Mouse (Mus musculus) MEL (cell line): ENCODE data around the gene Wdr45b. TPM values are rescaled to one million over a fixed set of nuclear protein-coding genes. Genes with fewer than 3 reads are reported as not detected.
A peak's percentile ranks its signal among the peaks of the same experiment; 100 is the strongest.

Experiments used
- DNase-seq: peaks from one replicate; pipeline ENCODE4 v3.0.0; 2011; ENCODE audit warnings: low read depth, low spot score
- H3K27ac ChIP-seq: 2 replicates; pipeline ENCODE4 v1.5.1; 2012; ENCODE audit warnings: low read depth, mild to moderate bottlenecking, control low read depth, low read length, moderate library complexity; ENCODE audit not compliant: control insufficient read depth
- H3K27me3 ChIP-seq, 2 experiments: fragments of 150-350 bp in 1 of 2; sonication (generic) in 1 of 2; 2 replicates each; pipeline ENCODE4 v1.6.1; 2012; ENCODE audit warnings: low read length in 2 of 2, mild to moderate bottlenecking in 2 of 2, improper control_type of control experiment in 1 of 2, moderate library complexity in 1 of 2; ENCODE audit not compliant: insufficient read depth in 2 of 2, control insufficient read depth in 1 of 2
- H3K36me3 ChIP-seq, 2 experiments: 2 replicates each; pipeline ENCODE4 v1.6.1; 2012 to 2014; ENCODE audit warnings: low read length in 2 of 2, improper control_type of control experiment in 1 of 2, inconsistent platforms in 1 of 2, mild to moderate bottlenecking in 1 of 2; ENCODE audit not compliant: insufficient read depth in 2 of 2, control insufficient read depth in 1 of 2
- H3K4me1 ChIP-seq, 2 experiments: fragments of 150-350 bp in 1 of 2; sonication (generic) in 1 of 2; 2 replicates each; pipeline ENCODE4 v1.6.1; 2012; ENCODE audit warnings: low read length in 2 of 2, improper control_type of control experiment in 1 of 2, mild to moderate bottlenecking in 1 of 2; ENCODE audit not compliant: insufficient read depth in 2 of 2, control insufficient read depth in 1 of 2
- H3K4me3 ChIP-seq, 2 experiments: fragments of 150-350 bp in 1 of 2; sonication (generic) in 1 of 2; 2 replicates each; pipeline ENCODE4 v1.5.1; 2012; ENCODE audit warnings: low read depth in 2 of 2, low read length in 2 of 2, mild to moderate bottlenecking in 2 of 2, moderate library complexity in 2 of 2, control low read depth in 1 of 2, improper control_type of control experiment in 1 of 2; ENCODE audit not compliant: control insufficient read depth in 1 of 2, insufficient read depth in 1 of 2
- H3K79me2 ChIP-seq: 2 replicates; pipeline ENCODE4 v1.6.1; 2012; ENCODE audit warnings: mild to moderate bottlenecking, low read length, moderate library complexity; ENCODE audit not compliant: control insufficient read depth, poor library complexity, insufficient read depth
- H3K9ac ChIP-seq: 2 replicates; pipeline ENCODE4 v1.6.1; 2012; ENCODE audit warnings: low read depth, mild to moderate bottlenecking, control low read depth, low read length, moderate library complexity; ENCODE audit not compliant: control insufficient read depth, poor library complexity, severe bottlenecking
- H3K9me3 ChIP-seq: fragments of 150-350 bp; sonication (generic); replicated peaks from 2 replicates; pipeline ENCODE4 v1.6.1; 2012; ENCODE audit warnings: mild to moderate bottlenecking, low read length, improper control_type of control experiment, moderate library complexity; ENCODE audit not compliant: insufficient read depth
- GABPA ChIP-seq: IDR thresholded peaks from 2 replicates; pipeline ENCODE4 v1.6.1; 2012; ENCODE audit warnings: low read depth, mild to moderate bottlenecking, inconsistent platforms, low read length, improper control_type of control experiment, moderate library complexity
- KAT2A ChIP-seq: conservative IDR thresholded peaks from 2 replicates; pipeline ENCODE4 v1.6.1; 2012; ENCODE audit warnings: low read depth, low read length, improper control_type of control experiment, inconsistent platforms
- MAX ChIP-seq: IDR thresholded peaks from 2 replicates; pipeline ENCODE4 v1.6.1; 2011; ENCODE audit warnings: low read length, improper control_type of control experiment
- MAZ ChIP-seq: IDR thresholded peaks from 2 replicates; pipeline ENCODE4 v1.6.1; 2012; ENCODE audit warnings: low read depth, mild to moderate bottlenecking, inconsistent platforms, low read length, improper control_type of control experiment
- MXI1 ChIP-seq: IDR thresholded peaks from 2 replicates; pipeline ENCODE4 v1.6.1; 2011; ENCODE audit warnings: mild to moderate bottlenecking, low read depth, low read length, improper control_type of control experiment
- MYC ChIP-seq: IDR thresholded peaks from 2 replicates; pipeline ENCODE4 v1.6.1; 2011; ENCODE audit warnings: low read depth, mild to moderate bottlenecking, low read length, improper control_type of control experiment, moderate library complexity
- NELFE ChIP-seq: IDR thresholded peaks from 2 replicates; pipeline ENCODE4 v1.6.1; 2011; ENCODE audit warnings: low read depth, low read length, improper control_type of control experiment
- NRF1 ChIP-seq: IDR thresholded peaks from 2 replicates; pipeline ENCODE4 v1.6.1; 2014; ENCODE audit warnings: low read depth, mild to moderate bottlenecking, inconsistent platforms, low read length, improper control_type of control experiment, moderate library complexity; ENCODE audit not compliant: poor library complexity, insufficient read depth, severe bottlenecking
- SIN3A ChIP-seq: IDR thresholded peaks from 2 replicates; pipeline ENCODE4 v1.6.1; 2012; ENCODE audit warnings: low read length, improper control_type of control experiment, inconsistent platforms
- TAL1 ChIP-seq: IDR thresholded peaks from 2 replicates; pipeline ENCODE4 v1.6.1; 2012; ENCODE audit warnings: mild to moderate bottlenecking, inconsistent platforms, low read length, moderate library complexity, mixed read lengths
- ZKSCAN1 ChIP-seq: IDR thresholded peaks from 2 replicates; pipeline ENCODE4 v1.6.1; 2012; ENCODE audit warnings: low read depth, mild to moderate bottlenecking, inconsistent platforms, low read length, improper control_type of control experiment, moderate library complexity
- polyA plus RNA-seq, 2 experiments: library from polyadenylated mRNA; stranded (reverse) in 1 of 2; unstranded in 1 of 2; fragments of >175 nt in 1 of 2; fragments of >200 nt in 1 of 2; gene quantifications; 2 replicates each; pipeline versions ENCODE4 v1.2.1 to v1.2.4; 2012; ENCODE audit warnings: low replicate concordance in 2 of 2, low read depth in 1 of 2; ENCODE audit not compliant: insufficient read length in 2 of 2, insufficient read depth in 1 of 2, missing spikeins in 1 of 2
- total RNA-seq: library from RNA; depleted of rRNA; stranded (reverse); fragments of 300-350 nt; gene quantifications from 2 replicates; pipeline ENCODE4 v1.2.3, GENCODE M21; 2012

The Wdr45b gene
- total and polyA plus RNA-seq, 3 experiments, result 39.3 to 41.9 TPM; not detected in 1

DNA sequence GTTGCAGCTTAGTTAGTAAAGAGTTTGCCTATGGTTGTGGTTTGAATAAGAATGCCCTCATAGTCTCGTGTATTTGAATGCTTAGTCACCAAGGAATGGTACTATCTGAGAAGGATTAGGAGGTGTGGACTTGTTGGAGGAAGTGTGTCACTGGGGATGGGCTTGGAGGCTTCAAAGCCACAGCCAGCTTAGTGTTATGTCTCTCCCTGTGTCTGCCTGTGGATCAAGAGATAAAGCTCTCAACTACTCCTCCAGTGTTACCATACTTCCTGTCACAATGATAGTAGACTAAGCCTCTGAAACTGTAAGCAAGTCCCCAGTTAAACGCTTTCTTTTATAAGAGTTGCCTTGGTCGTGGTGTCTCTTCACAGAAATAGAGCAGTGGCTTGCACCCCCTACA, 36.5 kb upstream of the Wdr45b start (continued):
- TF ChIP-seq NRF1 (no peak), MYC (no peak), NELFE (no peak), MAZ (0 out of 2 replicates have a peak, but pooled peaks have one; percentile 20), MXI1 (no peak), KAT2A (no peak)

DNA sequence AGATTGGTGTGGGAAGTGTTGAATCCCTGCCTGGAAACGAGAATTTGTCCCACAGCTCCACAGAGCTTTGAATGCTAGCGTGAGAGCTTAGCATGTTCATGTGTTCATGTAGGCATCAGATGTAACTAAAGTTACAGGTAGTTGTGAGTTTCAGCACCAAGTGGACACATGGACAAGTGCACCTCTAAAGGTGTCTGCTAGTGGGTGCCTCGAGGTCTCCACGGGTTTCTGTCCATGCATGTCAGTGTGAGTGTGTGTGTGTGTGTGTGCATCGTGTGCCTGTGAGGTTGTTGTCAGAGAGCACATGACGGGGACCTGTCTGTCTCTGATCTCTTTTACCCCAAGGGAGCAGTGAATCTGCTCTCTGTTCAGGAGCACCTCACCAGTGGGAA, 34.3 kb upstream of the Wdr45b start:
- TF ChIP-seq TAL1 (no peak), SIN3A (no peak)
- Histone ChIP-seq H3K36me3 (peaks cover 0 to 7% of the 10 kb centered on the region in 2 experiments; a peak in 2 of 4 replicates), H3K27me3 (no peaks in the 10 kb centered on the region), H3K79me2 (no peaks in the 10 kb centered on the region), H3K9me3 (no peaks in the 10 kb centered on the region), H3K9ac (no peak overlapping the region), H3K4me1 (peaks cover 6 to 22% of the 10 kb centered on the region in 2 experiments), H3K27ac (no peak overlapping the region), H3K4me3 (no peak overlapping the region)
- DNase-seq, result no peak

DNA sequence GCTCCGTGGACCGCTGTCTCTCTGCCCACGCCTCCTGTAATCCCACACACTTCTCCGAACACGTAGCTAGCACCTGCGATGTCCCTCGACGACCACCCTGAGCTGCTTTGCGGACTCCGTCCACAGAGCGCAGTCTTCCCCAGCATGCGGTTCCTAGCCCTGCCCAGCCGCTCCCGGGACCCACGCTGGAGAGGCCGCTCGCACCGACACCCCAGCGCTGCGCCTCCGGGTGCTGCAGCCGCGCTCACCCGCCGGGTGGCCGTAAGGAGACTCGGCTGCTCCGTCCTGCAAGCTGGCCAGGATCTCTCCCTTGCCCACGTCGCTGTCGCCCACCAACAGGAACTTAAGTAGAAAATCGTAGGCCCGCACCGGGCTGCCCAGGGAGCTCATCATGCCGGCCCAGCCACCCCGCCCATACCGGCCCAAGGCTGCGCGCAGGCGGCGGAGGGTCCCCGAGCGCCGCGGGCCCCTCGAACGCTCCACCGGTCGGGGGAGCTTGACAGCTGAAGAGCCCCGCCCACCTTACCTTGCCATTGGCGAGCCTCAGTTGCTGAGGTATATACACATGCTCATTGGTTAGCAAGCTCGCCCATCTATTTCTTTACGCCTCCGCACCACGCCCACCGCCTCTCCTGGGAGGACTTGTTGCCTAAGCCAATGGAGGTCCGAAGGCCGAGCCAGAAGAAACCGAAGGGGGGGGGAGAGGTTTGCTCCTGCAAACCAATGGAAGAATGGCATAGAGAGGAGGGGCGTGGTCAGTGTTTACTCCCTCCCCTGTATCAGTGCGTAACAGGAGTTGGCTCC, 33.7 kb upstream of the Wdr45b start, which contains the start of gene Rab40b:
Gene Rab40b (minus strand): TSS at position 502 of the 804 bp plus-strand sequence.
- Histone ChIP-seq H3K27ac (no peak within 1 kb of the TSS), H3K4me1 (peaks cover 6 to 19% of the 10 kb centered on the region in 2 experiments), H3K79me2 (no peaks in the 10 kb centered on the region), H3K9ac (peak within 1 kb of the TSS; percentile 44), H3K9me3 (no peaks in the 10 kb centered on the region), H3K36me3 (peaks cover 0 to 7% of the 10 kb centered on the region in 2 experiments; a peak in 2 of 4 replicates), H3K27me3 (no peaks in the 10 kb centered on the region), H3K4me3 (peak within 1 kb of the TSS; percentile 49 to 50)
- no peak for TF ChIP-seq TAL1
- TF ChIP-seq SIN3A, result peak; percentile 40; the same call in 1 of the 2 replicates
- no peak for TF ChIP-seq GABPA
- TF ChIP-seq MAZ, result no peak
- TF ChIP-seq ZKSCAN1, result no peak
- DNase-seq, result peak; percentile 92

DNA sequence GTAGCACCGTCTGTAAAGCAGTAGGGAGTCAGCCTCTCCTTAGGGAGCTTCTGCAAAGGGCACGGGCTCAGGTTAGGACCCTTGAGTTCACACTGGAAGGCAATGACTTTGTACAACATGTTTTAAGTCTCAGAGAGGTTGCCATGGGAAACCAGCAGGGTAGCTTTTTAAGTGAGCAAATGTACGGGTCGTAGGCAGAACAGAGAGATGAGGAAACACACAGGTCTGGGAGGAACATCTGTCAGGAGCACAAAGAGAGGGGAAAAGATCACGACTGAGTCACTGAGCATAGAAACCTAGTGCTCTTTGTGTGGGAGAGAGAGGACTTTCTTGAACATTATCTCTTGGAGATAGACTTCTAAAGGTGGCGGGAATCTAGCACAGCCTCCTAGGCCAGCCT, 26.0 kb upstream of the Wdr45b start:
- Histone ChIP-seq H3K4me3 (no peak overlapping the region), H3K4me1 (no peaks in the 10 kb centered on the region), H3K36me3 (no peaks in the 10 kb centered on the region), H3K27ac (no peak overlapping the region)
- DNase-seq, result no peak
- TF ChIP-seq MAX, result no peak
- TF ChIP-seq, all 39 proteins: peak for 0
- Histone ChIP-seq H3K9me3 (no peaks in the 10 kb centered on the region), H3K27me3 (no peaks in the 10 kb centered on the region), H3K9ac (no peak overlapping the region), H3K79me2 (no peaks in the 10 kb centered on the region)
